Mouse (Mus musculus) R1 (cell line): ENCODE data around the gene Cox19.

ENCODE experiments used
- DNase-seq: peaks from one replicate; pipeline ENCODE4 v3.0.0-alpha.2; 2018; ENCODE audit warnings: low read depth, low spot score

Cox19 gene

DNA sequence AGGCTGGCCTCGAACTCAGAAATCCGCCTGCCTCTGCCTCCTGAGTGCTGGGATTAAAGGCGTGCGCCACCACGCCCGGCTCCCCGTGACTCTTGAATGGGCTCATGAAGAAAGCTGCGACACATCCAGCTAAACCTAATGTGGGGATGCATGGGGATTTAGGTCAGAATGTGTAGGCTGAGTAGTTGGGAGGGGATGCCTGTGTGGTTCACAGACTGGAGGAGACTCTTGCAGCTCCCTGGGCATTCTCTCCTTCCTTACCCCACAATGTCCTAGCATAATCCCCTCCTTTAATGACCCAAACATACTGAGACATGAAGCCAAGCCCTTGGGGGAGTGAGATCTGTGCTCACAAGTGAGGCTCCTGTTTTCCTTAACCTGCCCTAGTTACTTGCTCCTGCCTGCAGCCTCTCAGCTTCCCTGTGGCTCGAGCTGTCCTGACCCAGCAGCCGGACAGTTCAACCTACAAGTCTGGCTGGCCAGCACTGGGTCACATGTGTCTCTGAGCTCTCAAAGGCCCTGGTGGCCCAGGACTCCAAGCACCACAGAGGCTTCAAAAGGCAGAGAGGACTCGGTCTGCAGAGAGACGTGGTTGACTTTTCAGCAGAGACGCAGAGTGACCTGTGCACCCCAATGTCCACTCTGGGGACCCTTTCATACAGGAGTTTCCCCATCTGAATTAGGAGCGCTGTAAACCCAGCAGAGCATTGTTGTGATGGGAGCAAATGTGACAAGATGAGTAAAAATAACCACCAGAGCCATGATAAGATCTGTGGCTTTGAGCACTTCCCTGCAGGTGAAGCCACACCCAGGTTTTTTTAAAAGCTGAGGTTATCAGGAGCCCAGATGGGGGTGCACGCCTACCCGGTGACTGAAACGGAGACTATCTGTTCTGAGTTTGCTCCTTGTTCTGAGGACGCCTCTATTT lies 30.6 kb upstream of the Cox19 start:
- DNase-seq: no peak

DNA sequence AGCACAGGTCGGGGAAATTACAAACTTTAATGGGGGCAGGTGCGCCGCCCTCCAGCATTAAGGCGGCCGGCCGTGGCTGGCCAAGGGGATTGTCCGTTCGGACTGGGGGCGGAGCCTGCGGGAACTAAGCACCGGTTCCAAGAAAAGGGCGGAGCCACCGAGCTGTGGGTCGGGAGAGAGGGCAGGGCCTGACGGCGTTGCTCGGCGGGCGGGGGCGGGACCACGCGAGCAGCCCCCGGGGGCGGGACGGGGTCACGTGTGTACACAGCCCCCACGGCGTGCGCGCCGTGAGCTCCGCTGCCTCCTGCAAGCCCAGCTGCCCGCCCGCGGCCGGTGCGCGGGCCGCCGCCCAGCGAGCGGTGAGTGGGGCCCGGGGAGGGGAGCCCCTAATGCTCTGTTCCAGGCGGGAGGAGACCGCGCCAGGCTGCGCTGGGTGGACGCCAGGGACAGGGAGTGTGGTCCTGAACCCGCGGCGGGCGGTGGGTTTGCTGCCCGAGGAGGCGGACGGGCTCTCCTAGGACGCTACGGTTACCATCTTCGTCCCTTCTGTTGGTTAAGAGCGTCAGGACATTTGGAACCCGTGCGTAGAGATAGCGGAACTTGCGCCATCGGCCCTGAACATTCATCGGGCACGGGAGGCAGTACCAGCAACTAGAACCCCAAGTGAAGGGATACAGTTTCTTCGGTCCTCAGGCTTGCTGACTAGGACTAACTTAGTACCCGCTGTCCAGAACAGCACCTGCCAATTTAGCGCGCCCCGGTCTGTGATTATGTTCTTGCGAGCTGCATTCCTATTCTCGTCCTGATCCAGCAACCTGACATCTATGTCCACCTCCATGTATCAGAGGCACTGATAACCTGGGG lies 29.4 kb upstream of the Cox19 start:
- peak; percentile 88 for DNase-seq

DNA sequence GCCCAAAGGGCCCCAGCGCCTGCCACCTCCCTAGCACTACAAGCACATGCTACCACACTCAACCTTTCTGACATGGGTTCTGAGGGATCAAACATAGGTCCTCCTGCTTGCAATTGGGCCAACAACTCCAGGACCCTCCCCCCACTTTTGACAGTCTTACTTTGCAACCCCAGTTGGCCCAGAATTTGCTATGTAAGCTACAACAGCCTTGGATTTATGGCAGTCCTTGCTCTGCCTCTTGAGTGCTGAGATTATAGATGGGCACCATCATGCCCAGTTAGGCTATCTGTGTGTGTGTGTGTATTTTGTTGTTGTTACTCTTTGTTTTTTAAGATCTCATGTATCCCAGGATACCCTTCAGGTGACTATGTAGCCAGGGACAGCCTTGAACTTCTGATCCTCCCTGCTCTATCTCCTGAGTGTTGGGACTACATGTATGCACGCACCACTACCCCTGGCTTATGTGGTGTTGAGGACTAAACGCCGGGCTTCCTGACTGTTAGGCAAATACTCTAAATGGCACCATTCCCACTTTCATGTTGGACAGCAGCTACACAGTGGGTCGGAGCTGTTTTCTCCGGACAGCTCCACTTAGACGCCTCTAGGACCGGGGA lies 28.7 kb upstream of the Cox19 start:
- no peak for DNase-seq

- peak; percentile 36 for DNase-seq
Measured at GRCm38 (mm10) chr5:139378986-139379629, 27.9 kb upstream of the Cox19 start.

DNA sequence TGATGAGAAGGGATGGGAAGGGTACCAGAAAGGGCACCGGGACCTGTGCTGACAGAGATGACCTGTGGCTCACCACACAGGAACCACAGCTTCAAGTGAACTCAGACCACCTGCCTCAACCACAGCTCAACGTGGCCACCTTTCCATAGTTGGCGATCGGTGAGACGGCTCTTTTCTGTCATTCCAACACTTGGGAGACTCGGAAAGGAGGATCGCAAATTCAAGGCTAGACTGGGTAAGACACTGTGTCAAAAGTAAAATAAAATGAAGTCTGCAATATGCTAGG lies 27.0 kb upstream of the Cox19 start:
- DNase-seq: no peak

DNA sequence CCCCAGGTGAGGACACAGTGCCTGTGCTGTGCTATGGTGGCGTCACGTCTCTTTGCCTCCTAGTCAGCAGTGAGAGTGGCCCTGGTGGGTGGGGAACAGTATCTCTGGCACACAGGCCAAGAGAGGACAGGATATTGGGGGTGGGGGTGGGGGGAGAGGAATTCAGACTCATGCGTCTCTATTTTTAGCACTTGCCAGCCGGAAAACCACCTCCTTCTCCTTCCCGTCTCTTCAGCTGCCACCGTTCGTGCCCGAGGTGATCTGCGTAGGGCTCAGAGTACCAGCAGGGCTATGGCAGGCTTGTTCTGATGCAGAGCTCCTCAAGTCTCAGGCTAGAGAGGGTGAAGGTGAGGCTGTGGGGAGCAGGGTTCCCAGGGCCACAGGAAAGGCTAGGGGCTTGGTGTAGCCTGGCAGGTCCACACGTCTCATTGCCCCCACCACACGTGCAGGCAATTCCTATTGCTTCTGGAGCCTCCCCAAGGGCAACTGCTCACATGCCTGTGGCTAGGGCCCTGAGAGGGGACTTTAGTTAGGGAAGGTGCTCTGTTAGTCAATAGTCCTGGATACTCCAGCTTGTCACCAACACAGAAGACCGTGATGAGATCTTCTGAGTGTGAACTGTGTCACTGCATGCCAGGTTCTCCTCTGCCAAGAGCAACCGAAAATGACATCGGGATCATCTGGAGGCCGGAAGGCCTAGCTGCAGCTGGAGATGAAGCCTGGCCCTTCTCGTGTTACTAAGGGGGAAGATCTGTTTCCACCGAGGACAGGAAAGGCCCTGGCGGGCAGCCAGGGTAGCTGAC lies 26.5 kb upstream of the Cox19 start, which contains the start of gene Gpr146:
Gene Gpr146, plus strand, starts transcription at position 230 of the 803 bp plus-strand sequence.
- DNase-seq: no peak

GRCm38 (mm10) chr5:139374841-139375240 lies 23.6 kb upstream of the Cox19 start:
- DNase-seq: peak; percentile 58

DNA sequence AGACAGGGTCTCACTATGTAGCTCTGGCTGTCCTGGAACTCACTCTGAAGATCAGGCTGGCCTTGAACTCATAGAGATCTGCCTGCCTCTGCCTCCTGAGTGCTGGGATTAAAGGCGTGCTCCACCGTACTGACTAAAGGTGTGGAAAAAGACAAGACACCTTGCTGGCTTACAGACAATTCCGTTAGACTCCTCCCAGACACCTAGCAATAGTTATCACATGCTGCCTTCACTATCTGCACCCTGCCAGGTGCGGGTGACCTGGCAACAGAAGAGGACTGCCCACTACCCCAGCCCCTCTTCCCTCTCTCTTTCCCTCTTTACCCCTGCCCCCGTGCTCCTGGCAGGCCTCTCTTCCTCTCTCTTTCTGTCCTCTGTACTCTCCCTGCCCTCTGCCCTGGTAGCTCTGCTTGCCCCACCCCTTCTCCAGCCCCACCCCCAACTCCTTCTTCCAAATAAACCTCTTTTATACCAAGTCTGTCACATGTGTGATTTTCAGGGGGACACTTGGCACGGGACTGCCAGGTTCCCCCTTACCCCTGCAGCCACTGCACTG lies 22.7 kb upstream of the Cox19 start:
- DNase-seq: no peak

DNA sequence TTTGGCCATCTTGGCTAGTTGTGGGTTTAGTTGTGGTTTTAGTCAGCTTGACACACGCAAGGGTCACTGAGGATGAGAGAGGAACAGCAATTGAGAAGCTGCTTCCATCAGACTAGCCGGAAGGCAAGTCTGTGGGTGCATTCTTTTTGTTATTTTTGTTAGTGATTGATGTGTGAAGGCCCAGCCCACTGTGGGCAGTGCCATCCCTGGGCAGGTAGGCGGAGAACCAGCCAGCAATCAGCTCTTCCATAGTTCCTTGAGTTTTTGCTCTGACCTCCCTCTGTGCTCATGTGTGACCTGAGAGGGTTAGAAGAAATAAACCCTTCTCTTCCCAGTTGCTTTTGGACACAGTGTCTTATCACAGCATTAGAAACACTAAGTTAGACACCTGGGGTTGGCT lies 21.9 kb upstream of the Cox19 start:
- DNase-seq: no peak

- peak; percentile 93 for DNase-seq
Measured at GRCm38 (mm10) chr5:139371631-139372401, 20.6 kb upstream of the Cox19 start.

DNA sequence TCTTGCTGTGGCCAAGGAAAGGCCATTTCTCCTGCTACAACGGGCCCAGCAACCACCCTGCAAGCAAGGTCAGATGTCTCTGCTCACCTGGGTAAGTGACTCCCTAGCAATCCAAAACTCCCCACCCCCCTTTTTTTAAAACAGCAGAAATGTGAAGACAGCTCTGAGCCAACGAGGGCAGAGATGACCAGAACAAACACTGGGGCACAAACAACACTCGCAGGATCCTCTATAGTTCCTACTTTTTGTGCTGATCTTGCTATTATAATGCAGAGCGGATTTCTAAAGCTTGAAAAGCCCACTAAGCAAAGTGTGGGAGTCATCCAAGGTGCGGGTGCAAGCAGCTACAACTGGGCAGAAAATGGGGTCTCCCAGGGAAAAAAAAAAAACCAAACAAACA lies 19.9 kb upstream of the Cox19 start:
- no peak for DNase-seq

DNA sequence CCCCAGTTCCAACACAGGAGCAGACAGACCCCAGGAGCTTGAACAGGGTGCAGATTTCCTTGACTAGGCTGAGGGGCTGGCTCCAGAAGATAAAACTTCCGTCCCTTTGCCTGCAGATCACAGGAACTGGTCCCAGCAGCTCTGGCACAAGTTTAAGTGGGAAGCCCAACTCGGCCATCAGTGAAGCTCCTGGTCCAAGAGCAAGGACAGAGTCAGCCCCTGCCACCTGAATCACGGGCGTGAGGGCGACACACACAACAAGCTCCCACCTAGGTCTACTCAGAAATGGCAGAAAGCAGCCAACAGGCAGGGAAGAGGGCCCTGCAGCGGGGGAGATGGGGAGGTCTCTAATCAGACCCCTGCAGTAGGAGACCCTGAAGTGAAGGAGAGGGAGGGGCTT lies 19.1 kb upstream of the Cox19 start:
- no peak for DNase-seq

- DNase-seq: no peak
Measured at GRCm38 (mm10) chr5:139368638-139369320, 17.6 kb upstream of the Cox19 start.

GRCm38 (mm10) chr5:139367884-139368458 lies 16.8 kb upstream of the Cox19 start:
- DNase-seq: no peak

DNA sequence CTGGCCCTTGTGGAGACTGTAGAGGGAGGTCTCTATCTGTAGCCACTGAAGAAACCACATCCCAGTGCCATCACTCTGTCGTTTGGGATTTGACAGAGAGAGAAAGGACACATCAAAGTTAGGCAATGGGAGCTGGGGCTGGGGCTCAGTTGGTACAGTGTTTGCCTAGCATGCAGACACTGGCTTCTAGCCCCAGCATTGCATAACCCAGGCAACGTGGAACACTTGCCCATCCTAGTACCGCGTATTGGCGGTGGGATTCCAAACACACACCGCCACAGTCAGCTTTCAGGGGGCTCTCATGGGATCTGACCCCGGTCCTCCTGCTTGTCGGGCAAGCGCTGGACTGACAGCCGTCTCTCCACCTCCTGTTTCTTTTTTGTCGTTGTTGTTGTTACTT lies 15.3 kb upstream of the Cox19 start:
- DNase-seq: no peak

- DNase-seq: no peak
Measured at GRCm38 (mm10) chr5:139365827-139366226, 14.6 kb upstream of the Cox19 start.

GRCm38 (mm10) chr5:139364911-139365571 lies 13.8 kb upstream of the Cox19 start:
- no peak for DNase-seq

DNA sequence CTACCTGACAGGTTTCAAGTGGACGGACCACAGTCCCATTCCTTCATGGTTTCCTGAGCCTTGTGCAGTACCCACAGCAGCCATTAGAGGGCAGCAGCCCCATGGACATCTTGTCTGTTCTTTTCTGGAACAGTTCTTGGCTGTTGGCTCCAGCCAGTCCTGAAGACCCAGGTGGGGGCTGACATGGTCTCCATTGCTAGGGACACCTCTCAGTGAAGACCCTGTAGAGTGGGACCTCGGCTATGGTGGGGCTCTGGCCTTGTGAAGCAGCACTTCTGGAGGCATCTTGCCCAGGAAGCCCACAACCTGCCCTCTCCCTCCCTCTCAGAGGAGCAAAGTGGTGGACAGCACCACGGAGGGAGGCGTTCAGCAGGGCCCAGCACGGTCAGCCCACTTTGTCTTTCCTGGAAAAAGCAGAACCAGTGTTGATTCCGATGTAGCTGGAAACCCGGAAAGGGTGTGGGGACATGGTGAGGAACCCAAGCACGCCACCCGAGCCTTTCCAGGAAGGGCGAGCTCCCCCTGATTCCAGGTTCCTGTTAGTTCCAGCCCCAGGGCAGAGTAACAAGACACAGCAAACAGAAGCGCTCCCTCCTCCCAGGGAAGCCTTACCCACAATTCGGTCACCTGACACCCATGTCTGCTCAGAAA lies 13.2 kb upstream of the Cox19 start:
- peak; percentile 81 for DNase-seq
